Mouse (Mus musculus) spleen, adult 2 months (tissue): ENCODE results near the gene Snd1.

Experiments
- CTCF ChIP-seq: fragments of 200-500 bp; IDR thresholded peaks from 2 replicates; pipeline ENCODE4 v1.5.1; 2011; ENCODE audit warnings: mild to moderate bottlenecking, inconsistent platforms; ENCODE audit not compliant: insufficient read depth, insufficient read length, insufficient replicate concordance; ENCODE audit errors: extremely low read depth
- POLR2A ChIP-seq: fragments of 200-500 bp; IDR thresholded peaks from 2 replicates; pipeline ENCODE4 v1.6.1; 2011; ENCODE audit warnings: low read depth, low read length, inconsistent platforms

DNA sequence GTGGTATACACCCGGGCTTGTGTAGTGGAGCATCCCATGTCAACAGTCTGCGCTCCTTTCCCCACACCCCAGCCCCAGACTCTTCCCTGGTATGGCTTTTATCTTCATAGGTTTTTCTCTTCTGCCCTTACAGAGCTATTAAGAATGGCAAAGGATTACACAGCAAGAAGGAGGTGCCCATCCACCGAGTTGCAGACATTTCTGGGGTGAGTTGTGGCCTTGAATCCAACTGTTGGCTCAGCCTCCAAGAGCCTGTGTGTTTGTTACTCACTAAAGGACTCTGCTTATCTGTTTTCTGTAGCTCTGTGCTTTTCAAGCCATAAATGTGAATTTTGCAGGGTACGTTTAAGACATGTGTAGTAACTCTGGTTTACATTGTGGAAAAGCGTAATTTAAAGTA is 249.8 kb downstream of the Snd1 start:
- no peak for TF ChIP-seq POLR2A
- TF ChIP-seq CTCF: no peak
